Mouse (Mus musculus): Measurements from ENCODE around the gene Casz1. TPM values are rescaled to one million over a fixed set of nuclear protein-coding genes. Genes with fewer than 3 reads are reported as not detected.

Gene Casz1
- polyA plus RNA-seq, 1 experiment from 2014 or later, result 3.6 TPM

GRCm38 (mm10) chr4:148878984-148879610 is 74.9 kb downstream of the Casz1 start:
- Histone ChIP-seq H3K4me3 (ENCODE audit: low read depth, low read length) (no peak overlapping the region), H3K9ac (ENCODE audit: low read length) (no peak overlapping the region), H3K4me2 (ENCODE audit: low read depth, low read length, severe bottlenecking) (no peak overlapping the region), H3K4me1 (replicated peaks; ENCODE audit: control insufficient read depth, insufficient read depth, low read length) (peaks cover 12% of the 10 kb centered on the region), H3K9me3 (ENCODE audit: control insufficient read depth, low read length) (no peaks in the 10 kb centered on the region), H3K27ac (ENCODE audit: low read depth, low read length) (no peak overlapping the region), H3K36me3 (ENCODE audit: control insufficient read depth, insufficient read depth, low read length) (no peaks in the 10 kb centered on the region), H3K27me3 (ENCODE audit: control insufficient read depth, insufficient read depth, low read length) (peaks cover 1% of the 10 kb centered on the region; the same call in 1 of the 2 replicates)
- ATAC-seq (replicated peaks; ENCODE audit: low FRiP score) (no peak), DNase-seq (ENCODE audit: low spot score) (no peak)
- 67% methylated on average over 11 of the region's 11 CpGs for WGBS

DNA sequence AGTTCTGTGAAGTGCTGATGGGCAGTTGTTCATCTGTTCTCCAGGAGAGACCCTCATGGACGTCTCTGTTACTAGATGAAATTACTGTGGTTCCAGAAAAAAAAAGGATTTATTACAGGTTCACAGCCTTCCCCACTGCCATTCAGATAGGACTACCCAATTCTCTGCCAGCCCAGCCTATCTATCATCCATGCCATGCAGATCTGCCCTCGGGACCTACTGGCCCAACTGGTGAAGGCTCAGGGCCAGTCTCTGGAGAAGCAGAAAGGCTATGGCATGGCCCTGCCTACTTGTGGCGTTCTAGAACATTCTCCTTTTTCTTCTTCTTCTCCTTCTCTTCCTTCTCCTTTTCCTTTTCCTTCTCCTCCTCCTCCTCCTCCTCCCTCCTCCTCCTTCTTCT is 75.4 kb downstream of the Casz1 start:
- Histone ChIP-seq H3K4me1 (replicated peaks; ENCODE audit: control insufficient read depth, insufficient read depth, low read length) (peaks cover 12% of the 10 kb centered on the region), H3K27ac (ENCODE audit: low read depth, low read length) (no peak overlapping the region), H3K9ac (ENCODE audit: low read length) (no peak overlapping the region), H3K4me3 (ENCODE audit: low read depth, low read length) (no peak overlapping the region), H3K27me3 (ENCODE audit: control insufficient read depth, insufficient read depth, low read length) (no peaks in the 10 kb centered on the region; the same call in 1 of the 2 replicates), H3K9me3 (ENCODE audit: control insufficient read depth, low read length) (no peaks in the 10 kb centered on the region), H3K36me3 (ENCODE audit: control insufficient read depth, insufficient read depth, low read length) (no peaks in the 10 kb centered on the region), H3K4me2 (ENCODE audit: low read depth, low read length, severe bottlenecking) (no peak overlapping the region)
- ATAC-seq (replicated peaks; ENCODE audit: low FRiP score) (no peak), DNase-seq (ENCODE audit: low spot score) (no peak)
- 86% methylated on average over 3 of the region's 3 CpGs for WGBS

- DNase-seq (ENCODE audit: low spot score) (no peak), ATAC-seq (replicated peaks; ENCODE audit: low FRiP score) (0 out of 2 replicates have a peak, but pooled peaks have one; percentile 28)
- Histone ChIP-seq H3K4me3 (ENCODE audit: low read depth, low read length) (no peak overlapping the region), H3K9ac (ENCODE audit: low read length) (no peak overlapping the region), H3K9me3 (ENCODE audit: control insufficient read depth, low read length) (no peaks in the 10 kb centered on the region), H3K4me1 (replicated peaks; ENCODE audit: control insufficient read depth, insufficient read depth, low read length) (peaks cover 18% of the 10 kb centered on the region), H3K27me3 (ENCODE audit: control insufficient read depth, insufficient read depth, low read length) (no peaks in the 10 kb centered on the region; the same call in 1 of the 2 replicates), H3K4me2 (ENCODE audit: low read depth, low read length, severe bottlenecking) (no peak overlapping the region), H3K36me3 (ENCODE audit: control insufficient read depth, insufficient read depth, low read length) (no peaks in the 10 kb centered on the region), H3K27ac (ENCODE audit: low read depth, low read length) (no peak overlapping the region)
- WGBS, result 17% methylated on average over 17 of the region's 17 CpGs
Measured at GRCm38 (mm10) chr4:148881001-148881669, 76.9 kb downstream of the Casz1 start.

DNA sequence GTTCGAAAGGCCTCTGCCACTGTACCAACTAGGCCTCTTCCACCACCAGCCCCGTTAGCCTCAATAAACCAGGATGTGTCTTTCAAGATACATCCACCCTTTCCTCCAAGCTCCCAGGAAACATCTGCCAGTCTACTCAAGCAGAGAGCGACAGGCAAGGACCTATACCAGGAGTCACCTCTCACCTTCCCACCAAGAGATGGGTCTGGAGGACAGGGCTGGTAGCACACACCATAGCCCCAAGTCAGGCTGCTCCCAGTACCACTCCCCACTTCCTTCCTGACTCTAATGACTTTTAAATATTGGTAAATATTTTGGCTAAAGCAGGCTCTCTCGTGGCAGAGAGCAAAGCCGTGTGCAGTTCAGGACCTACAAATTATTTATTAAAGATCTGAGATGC is 77.6 kb downstream of the Casz1 start:
- DNase-seq (ENCODE audit: low spot score) (no peak), ATAC-seq (replicated peaks; ENCODE audit: low FRiP score) (no peak)
- Histone ChIP-seq H3K4me3 (ENCODE audit: low read depth, low read length) (no peak overlapping the region), H3K36me3 (ENCODE audit: control insufficient read depth, insufficient read depth, low read length) (no peaks in the 10 kb centered on the region), H3K9ac (ENCODE audit: low read length) (no peak overlapping the region), H3K4me1 (replicated peaks; ENCODE audit: control insufficient read depth, insufficient read depth, low read length) (peaks cover 24% of the 10 kb centered on the region), H3K4me2 (ENCODE audit: low read depth, low read length, severe bottlenecking) (no peak overlapping the region), H3K9me3 (ENCODE audit: control insufficient read depth, low read length) (no peaks in the 10 kb centered on the region), H3K27ac (ENCODE audit: low read depth, low read length) (no peak overlapping the region), H3K27me3 (ENCODE audit: control insufficient read depth, insufficient read depth, low read length) (no peaks in the 10 kb centered on the region; the same call in 1 of the 2 replicates)
- WGBS, result 76% methylated on average over 5 of the region's 5 CpGs

DNA sequence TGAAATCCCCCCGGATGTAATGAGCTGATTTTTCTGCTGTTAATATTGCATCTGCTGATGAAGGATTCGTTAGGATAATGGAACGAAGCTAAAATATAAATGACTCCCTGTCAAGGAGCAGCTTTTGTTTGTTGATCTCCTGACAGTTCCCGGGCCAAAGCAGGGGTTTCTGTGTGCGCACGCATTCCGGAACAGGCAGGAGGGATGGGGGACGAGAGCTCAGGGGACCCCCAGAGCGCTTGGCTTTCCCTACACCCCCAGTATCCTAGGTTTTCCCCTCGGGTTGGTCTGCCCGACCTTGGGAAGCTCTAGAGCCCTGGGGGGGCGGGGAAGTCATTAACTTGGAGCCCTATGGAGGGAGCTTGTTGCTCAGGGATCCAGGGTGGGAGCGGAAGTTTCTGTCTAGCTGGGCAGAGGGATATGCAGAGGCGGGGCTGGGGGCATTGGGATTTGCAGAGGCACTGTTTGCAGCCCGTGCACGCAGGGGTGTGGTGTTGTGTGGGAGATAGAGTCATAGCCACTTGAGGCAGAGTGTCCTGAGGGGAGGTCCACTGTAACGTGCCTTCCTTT is 78.2 kb downstream of the Casz1 start:
- Histone ChIP-seq H3K36me3 (ENCODE audit: control insufficient read depth, insufficient read depth, low read length) (no peaks in the 10 kb centered on the region), H3K9me3 (ENCODE audit: control insufficient read depth, low read length) (no peaks in the 10 kb centered on the region), H3K4me2 (ENCODE audit: low read depth, low read length, severe bottlenecking) (0 out of 2 replicates have a peak overlapping the region, but pooled peaks have one; percentile 8), H3K27ac (ENCODE audit: low read depth, low read length) (no peak overlapping the region), H3K4me3 (ENCODE audit: low read depth, low read length) (no peak overlapping the region), H3K9ac (ENCODE audit: low read length) (no peak overlapping the region), H3K4me1 (replicated peaks; ENCODE audit: control insufficient read depth, insufficient read depth, low read length) (peaks cover 24% of the 10 kb centered on the region), H3K27me3 (ENCODE audit: control insufficient read depth, insufficient read depth, low read length) (no peaks in the 10 kb centered on the region; the same call in 1 of the 2 replicates)
- WGBS, result 21% methylated on average over 17 of the region's 17 CpGs
- DNase-seq (ENCODE audit: low spot score) (no peak), ATAC-seq (replicated peaks; ENCODE audit: low FRiP score) (no peak)

- Histone ChIP-seq H3K27me3 (ENCODE audit: control insufficient read depth, insufficient read depth, low read length) (peaks cover 3% of the 10 kb centered on the region; the same call in 1 of the 2 replicates), H3K36me3 (ENCODE audit: control insufficient read depth, insufficient read depth, low read length) (no peaks in the 10 kb centered on the region), H3K4me2 (ENCODE audit: low read depth, low read length, severe bottlenecking) (no peak overlapping the region), H3K9me3 (ENCODE audit: control insufficient read depth, low read length) (no peaks in the 10 kb centered on the region), H3K27ac (ENCODE audit: low read depth, low read length) (no peak overlapping the region), H3K4me3 (ENCODE audit: low read depth, low read length) (no peak overlapping the region), H3K9ac (ENCODE audit: low read length) (no peak overlapping the region), H3K4me1 (replicated peaks; ENCODE audit: control insufficient read depth, insufficient read depth, low read length) (peaks cover 37% of the 10 kb centered on the region)
- ATAC-seq (replicated peaks; ENCODE audit: low FRiP score), result no peak
- no peak for DNase-seq (ENCODE audit: low spot score)
- 87% methylated on average over 14 of the region's 14 CpGs for WGBS
Measured at GRCm38 (mm10) chr4:148884596-148884995, 80.4 kb downstream of the Casz1 start.

DNA sequence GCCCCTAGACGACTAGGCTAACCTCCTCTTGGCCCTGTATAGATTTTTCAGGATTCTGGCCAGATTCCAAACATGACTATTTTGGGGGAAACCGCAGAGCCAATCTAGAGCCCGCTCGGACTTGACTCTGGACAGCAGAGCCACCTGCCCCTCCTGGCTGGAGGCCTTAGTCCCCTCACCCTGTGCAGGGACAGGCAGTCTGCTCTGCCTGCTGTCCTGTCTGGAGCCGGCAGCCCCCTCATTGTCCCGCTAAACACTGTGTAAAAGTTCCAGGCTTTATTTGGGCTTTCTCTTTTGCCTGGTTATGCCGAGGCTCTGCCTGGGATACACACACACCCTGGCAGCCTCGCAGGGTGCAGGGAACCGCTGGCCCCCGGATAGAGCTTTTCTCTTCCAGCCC is 81.2 kb downstream of the Casz1 start:
- WGBS, result 18% methylated on average over 10 of the region's 10 CpGs
- no peak overlapping the region for H3K4me3 ChIP-seq (ENCODE audit: low read depth, low read length)
- H3K4me1 ChIP-seq (replicated peaks; ENCODE audit: control insufficient read depth, insufficient read depth, low read length), result peaks cover 36% of the 10 kb centered on the region
- DNase-seq (ENCODE audit: low spot score) (no peak), ATAC-seq (replicated peaks; ENCODE audit: low FRiP score) (0 out of 2 replicates have a peak, but pooled peaks have one; percentile 6)
- peaks cover 5% of the 10 kb centered on the region; the same call in 1 of the 2 replicates for H3K27me3 ChIP-seq (ENCODE audit: control insufficient read depth, insufficient read depth, low read length)
- H3K36me3 ChIP-seq (ENCODE audit: control insufficient read depth, insufficient read depth, low read length), result no peaks in the 10 kb centered on the region
- no peaks in the 10 kb centered on the region for H3K9me3 ChIP-seq (ENCODE audit: control insufficient read depth, low read length)
- peak overlapping the region; percentile 23 for H3K9ac ChIP-seq (ENCODE audit: low read length)
- H3K27ac ChIP-seq (ENCODE audit: low read depth, low read length), result peak overlapping the region; percentile 71; the same call in 1 of the 2 replicates
- H3K4me2 ChIP-seq (ENCODE audit: low read depth, low read length, severe bottlenecking), result no peak overlapping the region

DNA sequence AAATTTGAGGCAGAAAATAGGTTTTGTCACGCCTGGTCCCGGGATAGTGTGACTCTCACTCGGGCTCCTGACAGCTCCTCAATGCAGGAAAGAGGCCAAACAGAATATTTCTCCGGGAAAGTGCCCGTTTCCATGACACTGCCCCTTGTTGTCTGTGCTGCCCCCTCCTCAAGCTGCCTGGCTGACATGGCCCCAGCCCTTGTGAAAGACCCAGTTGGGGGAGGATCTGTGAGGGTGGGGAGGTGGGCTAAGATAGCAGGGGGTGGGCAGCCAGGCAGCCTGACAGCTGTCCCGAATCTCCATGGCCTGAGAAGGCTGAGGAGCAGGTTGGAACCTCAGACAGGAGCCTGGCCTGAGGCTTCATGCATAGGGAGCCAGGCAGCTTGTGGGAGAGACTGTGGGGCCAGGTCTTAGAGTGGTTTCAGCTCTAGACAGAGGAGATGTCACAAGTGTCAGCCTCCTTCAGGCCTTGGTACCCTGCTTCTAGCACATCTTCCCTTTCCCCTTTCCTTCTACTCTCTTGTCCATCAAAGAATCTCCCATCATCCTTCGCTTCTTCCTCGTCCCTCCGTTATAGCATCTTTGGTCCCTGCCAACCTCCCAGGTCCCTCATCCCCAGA is 81.8 kb downstream of the Casz1 start:
- no peaks in the 10 kb centered on the region for H3K36me3 ChIP-seq (ENCODE audit: control insufficient read depth, insufficient read depth, low read length)
- ATAC-seq (replicated peaks; ENCODE audit: low FRiP score) (peak; percentile 32), DNase-seq (ENCODE audit: low spot score) (no peak)
- peaks cover 37% of the 10 kb centered on the region for H3K4me1 ChIP-seq (replicated peaks; ENCODE audit: control insufficient read depth, insufficient read depth, low read length)
- H3K9me3 ChIP-seq (ENCODE audit: control insufficient read depth, low read length), result no peaks in the 10 kb centered on the region
- H3K4me2 ChIP-seq (ENCODE audit: low read depth, low read length, severe bottlenecking), result no peak overlapping the region
- peaks cover 5% of the 10 kb centered on the region; the same call in 1 of the 2 replicates for H3K27me3 ChIP-seq (ENCODE audit: control insufficient read depth, insufficient read depth, low read length)
- H3K4me3 ChIP-seq (ENCODE audit: low read depth, low read length), result no peak overlapping the region
- 25% methylated on average over 9 of the region's 9 CpGs for WGBS
- H3K9ac ChIP-seq (ENCODE audit: low read length), result 0 out of 2 replicates have a peak overlapping the region, but pooled peaks have one; percentile 9
- H3K27ac ChIP-seq (ENCODE audit: low read depth, low read length), result peak overlapping the region; percentile 71; the same call in 1 of the 2 replicates

Measured in forebrain, embryonic 11.5 days (tissue).